ENCODE assay signal across 27 mouse cellular contexts in genomic region chr17:85198781-85199180, GRCm38 (mm10).
DNase-seq lines count a peak whose midpoint lies in the region; ATAC-seq and TF ChIP-seq lines count a peak whose summit lies in the region.
"Had no signal": no experiment of that assay in that cellular context is flagged by ENCODE, and none has a peak within 500 bp of the region (broad histone marks: within the 10 kb centered on the region; RNA-seq: fewer than 3 reads in every experiment).

No protein-coding gene starts in this region.

- TF ChIP-seq CTCF in kidney, adult 2 months (conservative IDR thresholded peaks at IDR 0.05; ENCODE audit: insufficient read depth, insufficient read length, low read depth, low read length) = no peak

- no peak overlapping the region for H3K9ac ChIP-seq in kidney, embryonic 14.5 days (ENCODE audit: low read depth, low read length)
- no peak overlapping the region for H3K9ac ChIP-seq in kidney, embryonic 16.5 days (replicated peaks; ENCODE audit: low read length)
- no peak overlapping the region for H3K9ac ChIP-seq in hindbrain, embryonic 16.5 days (ENCODE audit: low read depth, low read length)
- H3K9ac ChIP-seq: embryonic facial prominence, embryonic 12.5 days; embryonic facial prominence, embryonic 15.5 days; forebrain, postnatal 0 days; heart, embryonic 12.5 days; heart, embryonic 15.5 days; hindbrain, embryonic 13.5 days had no signal

- ATAC-seq in kidney, embryonic 14.5 days (ENCODE audit: low FRiP score, low TSS enrichment) = no peak
- no peak for ATAC-seq in kidney, embryonic 16.5 days (ENCODE audit: low FRiP score, low TSS enrichment)
- ATAC-seq in hindbrain, embryonic 16.5 days = no peak
- ATAC-seq: CD4-positive, CD25-positive, alpha-beta regulatory T cell, adult 4 months; forebrain, embryonic 14.5 days; forebrain, postnatal 0 days had no signal

- H3K4me2 ChIP-seq in kidney, embryonic 14.5 days (replicated peaks; ENCODE audit: low read depth, low read length) = no peak overlapping the region
- 0 out of 2 replicates have a peak overlapping the region, but pooled peaks have one; percentile 18 for H3K4me2 ChIP-seq in kidney, embryonic 16.5 days (replicated peaks; ENCODE audit: low read depth, low read length)
- H3K4me2 ChIP-seq in hindbrain, embryonic 16.5 days (ENCODE audit: low read length) = no peak overlapping the region
- H3K4me2 ChIP-seq: embryonic facial prominence, embryonic 12.5 days; embryonic facial prominence, embryonic 15.5 days; heart, embryonic 12.5 days; heart, embryonic 15.5 days; hindbrain, embryonic 13.5 days had no signal

- H3K27me3 ChIP-seq in kidney, adult 2 months (replicated peaks; ENCODE audit: control insufficient read depth, insufficient read depth, low read length) = no peaks in the 10 kb centered on the region
- H3K27me3 ChIP-seq in kidney, embryonic 14.5 days (ENCODE audit: control insufficient read depth, insufficient read depth, low read length) = no peaks in the 10 kb centered on the region; the same call in 1 of the 2 replicates
- H3K27me3 ChIP-seq in kidney, embryonic 16.5 days (ENCODE audit: insufficient read depth, low read length) = no peaks in the 10 kb centered on the region
- no peaks in the 10 kb centered on the region for H3K27me3 ChIP-seq in hindbrain, embryonic 16.5 days (replicated peaks; ENCODE audit: control insufficient read depth, insufficient read depth, low read length)
- H3K27me3 ChIP-seq: embryonic facial prominence, embryonic 12.5 days; embryonic facial prominence, embryonic 15.5 days; heart, embryonic 12.5 days; heart, embryonic 15.5 days; hindbrain, embryonic 13.5 days had no signal

- TF ChIP-seq POLR2A in kidney, adult 2 months (IDR thresholded peaks at IDR 0.05; ENCODE audit: low read depth, low read length) = no peak

- H3K9me3 ChIP-seq in kidney, embryonic 14.5 days (ENCODE audit: control insufficient read depth, low read length) = no peaks in the 10 kb centered on the region
- H3K9me3 ChIP-seq in kidney, embryonic 16.5 days (ENCODE audit: low read length) = no peaks in the 10 kb centered on the region
- H3K9me3 ChIP-seq in hindbrain, embryonic 16.5 days (ENCODE audit: control insufficient read depth, low read length) = no peaks in the 10 kb centered on the region
- H3K9me3 ChIP-seq: embryonic facial prominence, embryonic 12.5 days; embryonic facial prominence, embryonic 15.5 days; heart, embryonic 12.5 days; heart, embryonic 15.5 days; hindbrain, embryonic 10.5 days; hindbrain, embryonic 13.5 days had no signal

- H3K27ac ChIP-seq in kidney, adult 2 months (ENCODE audit: insufficient read depth, low read depth, low read length) = peak overlapping the region; percentile 24; the same call in 1 of the 2 replicates
- H3K27ac ChIP-seq in kidney, embryonic 14.5 days (ENCODE audit: low read depth, low read length) = peak overlapping the region; percentile 1; the same call in 1 of the 2 replicates
- H3K27ac ChIP-seq in kidney, embryonic 16.5 days (ENCODE audit: low read length) = peak overlapping the region; percentile 81
- H3K27ac ChIP-seq in hindbrain, embryonic 16.5 days (ENCODE audit: low read depth, low read length) = no peak overlapping the region
- H3K27ac ChIP-seq: embryonic facial prominence, embryonic 12.5 days; embryonic facial prominence, embryonic 15.5 days; gastrocnemius, adult 2 months; heart, embryonic 15.5 days; hindbrain, embryonic 10.5 days; hindbrain, embryonic 13.5 days had no signal

- H3K36me3 ChIP-seq in kidney, adult 2 months (ENCODE audit: control insufficient read depth, insufficient read depth, low read length) = no peaks in the 10 kb centered on the region
- no peaks in the 10 kb centered on the region for H3K36me3 ChIP-seq in kidney, embryonic 14.5 days (ENCODE audit: control insufficient read depth, insufficient read depth, low read length)
- no peaks in the 10 kb centered on the region for H3K36me3 ChIP-seq in kidney, embryonic 16.5 days (ENCODE audit: insufficient read depth, low read length)
- no peaks in the 10 kb centered on the region for H3K36me3 ChIP-seq in hindbrain, embryonic 16.5 days (ENCODE audit: control insufficient read depth, insufficient read depth, low read length)
- H3K36me3 ChIP-seq: embryonic facial prominence, embryonic 12.5 days; embryonic facial prominence, embryonic 15.5 days; heart, embryonic 12.5 days; heart, embryonic 15.5 days; hindbrain, embryonic 10.5 days; hindbrain, embryonic 13.5 days had no signal

- peaks cover 9% of the 10 kb centered on the region for H3K4me1 ChIP-seq in kidney, adult 2 months (ENCODE audit: control insufficient read depth, insufficient read depth, low read length)
- H3K4me1 ChIP-seq in kidney, embryonic 14.5 days (ENCODE audit: control insufficient read depth, insufficient read depth, low read length) = no peaks in the 10 kb centered on the region
- H3K4me1 ChIP-seq in kidney, embryonic 16.5 days (ENCODE audit: insufficient read depth, low read length) = peaks cover 4% of the 10 kb centered on the region; the same call in 1 of the 2 replicates
- no peaks in the 10 kb centered on the region for H3K4me1 ChIP-seq in hindbrain, embryonic 16.5 days (ENCODE audit: control insufficient read depth, insufficient read depth, low read depth, low read length)
- H3K4me1 ChIP-seq: embryonic facial prominence, embryonic 12.5 days; embryonic facial prominence, embryonic 15.5 days; heart, embryonic 12.5 days; heart, embryonic 15.5 days; hindbrain, embryonic 10.5 days; hindbrain, embryonic 13.5 days had no signal

- DNase-seq in kidney, adult 2 months = peak; percentile 45
- no peak for DNase-seq in kidney, adult 8-10 months
- peak; percentile 22 to 65 for DNase-seq in kidney, postnatal 36 days
- DNase-seq in retina, postnatal 1 day = no peak
- DNase-seq: adrenal gland, adult 2 months; adrenal gland, postnatal 14 days; cerebellum, adult 11 months; cerebellum, adult 2 months; cerebellum, adult 9-11 months; cerebellum, postnatal 25 days; forebrain, postnatal 0 days; gastrocnemius, adult 2 months; gastrocnemius, postnatal 14 days; heart, adult 18-20 months; heart, postnatal 10 days; heart, postnatal 36 days had no signal

- no peak overlapping the region; the same call in 1 of the 2 replicates for H3K4me3 ChIP-seq in kidney, adult 2 months (ENCODE audit: insufficient read depth, low read depth, low read length)
- no peak overlapping the region for H3K4me3 ChIP-seq in kidney, embryonic 14.5 days (ENCODE audit: low read length)
- H3K4me3 ChIP-seq in kidney, embryonic 16.5 days (ENCODE audit: low read length) = no peak overlapping the region
- no peak overlapping the region for H3K4me3 ChIP-seq in hindbrain, embryonic 16.5 days (ENCODE audit: low read length)
- H3K4me3 ChIP-seq: embryonic facial prominence, embryonic 12.5 days; embryonic facial prominence, embryonic 15.5 days; gastrocnemius, adult 2 months; heart, embryonic 12.5 days; heart, embryonic 15.5 days; hindbrain, embryonic 10.5 days; hindbrain, embryonic 13.5 days had no signal

- 50% methylated on average over 15 of the region's 15 CpGs for WGBS in kidney, adult 2 months
- 89% methylated on average over 15 of the region's 15 CpGs for WGBS in kidney, embryonic 14.5 days
- 80% methylated on average over 15 of the region's 15 CpGs for WGBS in kidney, embryonic 16.5 days
- 84% methylated on average over 15 of the region's 15 CpGs for WGBS in hindbrain, embryonic 16.5 days

Comparison
In these comparisons a context has a peak if more than half of its experiments do, and no peak if none do; other contexts are left out.
1. DNase-seq: peak in kidney, adult 2 months (single experiment) and kidney, postnatal 36 days (2 of 2); none in kidney, adult 8-10 months (0 of 2) and retina, postnatal 1 day (single experiment).